Mouse (Mus musculus) layer of hippocampus, adult 9-10 months (tissue): ENCODE data around the gene Dok7.

Source experiments
- DNase-seq: peaks from one replicate; pipeline ENCODE4 v3.0.0; 2022; ENCODE audit warnings: low spot score

The Dok7 gene

DNA sequence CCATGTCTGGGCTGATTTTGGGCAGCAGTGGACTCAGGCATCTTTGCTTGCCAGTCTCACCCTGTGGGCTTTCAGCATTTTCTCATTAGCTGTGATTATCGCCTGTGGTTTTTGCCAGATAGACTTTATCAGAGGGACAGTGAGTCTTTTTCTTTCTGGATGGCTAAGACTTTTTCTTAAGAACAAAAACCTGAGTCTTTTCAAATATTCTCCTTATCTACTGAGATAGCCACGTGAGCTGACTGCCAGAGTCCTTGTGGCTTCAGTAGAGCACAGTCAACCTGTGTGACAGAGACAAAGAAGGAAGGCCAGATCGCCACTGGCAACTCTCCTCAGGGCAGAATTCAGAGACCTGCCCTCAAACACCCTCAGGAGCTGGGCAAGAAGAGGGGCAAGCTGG, 61.1 kb downstream of the Dok7 start:
- DNase-seq = no peak

DNA sequence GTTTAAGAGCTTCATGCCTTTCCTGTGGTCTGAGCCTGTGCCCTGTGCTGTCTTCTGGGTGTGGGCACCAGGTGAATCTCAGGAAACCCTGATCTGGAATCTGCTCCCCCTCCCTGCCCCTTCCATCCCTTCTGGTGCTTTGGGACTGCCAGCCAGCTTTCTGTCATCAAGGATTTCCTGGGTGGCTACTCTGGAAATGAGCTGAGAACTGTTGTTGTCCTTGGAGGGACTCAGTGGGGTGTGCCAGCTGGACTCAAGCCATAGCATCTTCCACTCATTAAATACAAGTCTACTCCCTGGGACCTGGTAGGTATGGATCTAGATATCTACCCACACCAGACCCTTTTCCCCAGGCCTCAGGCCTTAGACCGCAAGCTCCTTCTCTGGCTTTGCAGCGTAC, 61.9 kb downstream of the Dok7 start:
- no peak for DNase-seq

DNA sequence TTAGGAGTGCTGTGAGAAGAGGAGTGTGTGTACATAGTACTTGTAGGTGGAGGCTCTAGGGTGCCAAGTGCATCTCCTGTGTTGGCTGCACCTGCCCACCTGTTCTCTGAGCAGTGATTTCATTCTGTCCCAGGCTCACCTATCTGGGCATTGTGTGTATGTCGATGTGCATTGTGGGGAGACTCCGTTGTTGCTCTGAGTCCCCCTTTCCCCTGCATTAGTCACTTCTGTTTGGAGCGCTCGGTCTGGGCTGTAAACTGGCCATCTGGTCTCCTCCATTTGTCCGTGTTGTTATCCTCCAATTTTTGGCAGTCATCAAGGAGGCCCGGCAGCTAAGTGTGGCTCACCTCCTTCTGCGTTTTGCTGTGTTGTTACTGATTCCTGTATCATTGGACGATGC, 63.5 kb downstream of the Dok7 start:
- DNase-seq = no peak

DNA sequence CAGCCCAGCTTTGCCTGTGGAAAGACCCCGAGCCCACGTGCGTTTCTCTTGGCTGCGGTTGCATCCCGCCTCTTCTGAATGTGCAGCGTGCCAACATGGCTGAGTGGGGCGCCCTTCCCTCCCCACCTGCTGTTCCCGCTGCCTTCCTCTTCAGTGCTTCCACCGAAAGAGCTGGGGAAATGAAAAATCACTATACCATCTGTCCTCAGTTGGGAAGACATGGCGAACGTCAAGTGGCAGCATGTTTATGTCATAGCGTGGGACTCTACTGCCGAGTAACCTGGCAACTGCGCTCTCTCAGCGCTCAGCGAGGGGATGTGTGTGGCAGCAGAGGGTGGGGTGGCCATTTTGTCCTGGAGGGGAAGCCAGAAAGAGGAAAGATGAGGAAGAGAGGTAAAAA, 72.6 kb downstream of the Dok7 start:
- peak; percentile 58 for DNase-seq

DNA sequence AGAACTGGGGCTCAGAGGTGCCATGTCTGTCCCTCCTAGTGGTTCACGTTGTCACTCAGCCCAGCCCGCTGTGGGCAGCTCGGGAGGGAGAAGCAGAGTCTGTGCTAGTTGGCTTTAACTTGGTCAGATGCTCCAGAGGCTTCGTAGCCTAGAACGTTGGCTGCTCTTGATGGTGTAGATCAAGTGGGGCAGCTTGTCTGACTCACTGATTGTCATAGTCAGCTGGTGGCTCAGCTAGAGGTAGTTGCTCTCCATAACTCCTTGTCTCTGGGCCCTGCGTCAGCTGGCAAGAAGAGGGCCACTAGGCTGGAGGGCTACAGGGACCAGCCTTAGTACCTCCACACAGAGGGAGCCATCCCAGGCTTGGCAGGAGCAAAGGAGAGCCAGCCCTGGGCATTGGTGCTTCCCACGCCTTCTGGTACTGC, 73.2 kb downstream of the Dok7 start:
- no peak for DNase-seq

DNA sequence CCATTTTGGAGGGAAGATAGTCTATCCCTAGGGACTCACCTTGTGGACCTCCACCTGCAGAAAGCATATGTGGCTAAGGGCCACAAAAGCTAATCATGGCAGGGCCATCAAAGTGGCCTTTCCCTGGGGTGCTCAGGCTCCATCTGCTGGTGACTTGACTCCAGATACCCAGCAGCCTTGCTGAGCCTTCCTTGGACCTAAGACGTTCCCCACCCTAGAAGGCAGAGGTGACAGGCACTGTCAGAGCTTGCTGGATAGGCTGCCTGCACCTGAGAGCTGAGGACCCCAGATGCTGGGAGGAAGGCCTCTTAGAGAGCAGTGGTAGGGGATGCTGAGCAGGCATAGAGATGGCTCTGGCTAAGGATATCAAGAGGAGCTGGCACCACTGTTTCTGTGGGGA, 74.7 kb downstream of the Dok7 start:
- DNase-seq = no peak

DNA sequence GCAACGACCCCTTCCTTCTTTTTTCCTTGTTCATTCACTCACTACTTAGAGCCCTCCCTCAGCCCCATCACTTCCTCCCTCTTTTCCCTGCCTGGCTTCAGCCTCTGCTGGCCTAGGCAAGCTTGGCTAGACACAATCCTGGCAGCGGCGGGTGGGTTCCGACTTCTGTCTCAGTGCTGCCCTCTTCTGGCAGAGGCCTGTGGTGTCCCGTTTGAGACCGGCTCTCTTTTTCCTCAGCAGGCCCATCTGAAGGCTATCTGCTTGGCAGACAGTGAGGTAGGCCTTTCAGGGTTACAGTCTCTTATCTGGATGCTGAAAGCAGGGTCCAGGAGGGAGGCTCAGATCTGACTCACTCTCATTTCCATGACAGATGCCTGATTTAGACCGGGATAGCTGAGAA, 75.2 kb downstream of the Dok7 start:
- peak; percentile 67 for DNase-seq

DNA sequence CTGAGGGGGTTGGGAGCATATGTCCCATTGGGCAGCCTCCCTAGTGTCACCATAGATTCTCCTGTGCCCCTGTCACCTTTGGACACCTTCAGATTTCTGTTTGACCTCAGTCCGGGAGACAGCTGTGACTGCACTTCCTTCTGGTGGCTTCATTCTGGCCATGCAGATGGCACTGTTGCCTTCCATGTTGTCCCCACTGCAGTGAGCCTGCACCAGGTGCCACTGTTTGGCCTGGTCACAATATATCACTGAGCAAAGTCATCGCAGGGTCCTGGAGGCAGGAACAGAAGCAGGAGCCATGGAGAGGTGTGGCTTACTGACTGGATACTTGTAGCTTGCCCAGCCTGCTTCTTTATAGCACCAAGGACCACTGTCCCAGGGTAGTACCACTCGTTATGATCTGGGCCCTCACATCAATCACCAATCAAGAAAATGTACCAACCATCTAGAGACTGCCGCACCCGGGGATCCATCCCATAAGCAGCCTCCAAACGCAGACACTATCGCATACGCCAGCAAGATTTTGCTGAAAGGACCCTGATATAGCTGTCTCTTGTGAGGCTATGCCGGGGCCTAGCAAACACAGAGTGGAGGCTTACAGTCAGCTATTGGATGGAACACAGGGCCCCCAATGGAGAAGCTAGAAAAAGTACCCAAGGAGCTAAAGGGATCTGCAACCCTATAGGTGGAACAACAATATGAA, 75.9 kb downstream of the Dok7 start:
- no peak for DNase-seq

DNA sequence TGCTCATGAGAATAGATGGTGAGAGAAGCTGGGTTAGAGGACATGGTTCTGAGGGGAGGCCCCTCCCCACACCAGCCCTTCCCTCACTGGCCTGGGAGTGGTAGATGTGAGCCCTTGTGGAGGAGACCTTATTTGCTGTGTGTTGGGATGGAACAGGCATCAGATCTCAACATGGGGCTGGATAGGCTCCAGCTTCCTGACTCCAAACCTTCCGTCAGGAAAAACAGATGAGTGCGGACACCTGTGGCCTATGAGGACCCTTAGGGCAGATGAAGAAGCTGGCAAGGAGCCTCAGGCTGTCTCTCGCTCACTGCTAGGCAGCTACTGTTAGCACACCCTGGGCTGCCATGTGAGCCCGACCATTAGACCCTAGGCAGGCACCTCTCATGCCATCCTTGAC, 76.9 kb downstream of the Dok7 start:
- DNase-seq = no peak

DNA sequence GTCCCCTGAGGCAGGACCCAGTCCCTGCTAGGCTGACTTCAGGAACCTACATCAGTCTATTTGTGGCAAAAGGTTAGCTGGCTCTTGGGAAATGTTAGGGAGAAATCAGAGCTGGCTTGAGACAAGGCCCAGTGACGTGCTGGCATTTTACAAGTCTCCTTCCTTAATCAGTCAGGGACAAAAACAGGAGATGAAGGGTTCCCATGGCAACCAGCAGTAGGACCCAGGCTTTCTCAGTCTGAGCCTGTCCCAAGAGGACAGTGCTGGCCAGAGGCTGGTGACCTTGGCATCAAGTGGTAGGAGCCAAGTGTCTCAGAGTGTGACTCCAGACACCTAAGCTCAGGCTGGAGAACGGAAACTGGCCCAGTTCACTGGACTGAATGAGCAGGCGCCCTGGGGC, 77.7 kb downstream of the Dok7 start:
- no peak for DNase-seq

DNA sequence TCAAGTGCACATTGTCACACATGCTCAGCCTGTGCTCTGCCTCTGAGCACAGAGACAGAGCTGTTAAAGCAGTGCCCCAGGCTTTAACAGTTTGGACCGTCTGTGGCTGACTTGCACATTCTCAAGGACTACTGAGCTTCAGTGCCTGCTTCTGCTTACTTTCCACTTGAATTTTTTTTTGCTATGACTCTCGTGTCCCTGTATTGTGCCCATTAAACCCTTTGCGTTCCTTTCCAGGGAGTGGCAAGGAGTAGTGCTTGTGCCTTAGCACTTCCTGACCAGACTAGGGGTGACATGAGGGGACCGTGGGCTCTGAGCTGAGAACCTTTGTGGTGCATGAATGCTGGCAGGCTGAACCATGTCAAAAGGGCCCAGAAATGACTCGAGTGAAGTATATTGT, 79.3 kb downstream of the Dok7 start:
- DNase-seq = no peak
